Mouse (Mus musculus) limb, embryonic 12.5 days (tissue): ENCODE measurements at regions not wholly inside any gene's neighbourhood (a gene's known extent, or its start where the extent isn't known, plus 50 kb on each side); places are given as distances from the start of the nearest gene placed in this dataset.
A peak's percentile ranks its signal among the peaks of the same experiment; 100 is the strongest.

Experiments
- ATAC-seq: fragments of 200-750 bp; cut with Nextera tagmentation; 2 replicates; pipeline ENCODE4 v1.8.0; 2017; ENCODE audit warnings: low read depth, moderate TSS enrichment; ENCODE audit not compliant: insufficient number of reproducible peaks, insufficient read depth, low FRiP score, low TSS enrichment
- H3K27ac ChIP-seq: fragments of 300-500 bp; sonication (generic); 2 replicates; pipeline ENCODE4 v1.5.1; 2016; ENCODE audit warnings: mild to moderate bottlenecking, moderate library complexity
- H3K27me3 ChIP-seq: fragments of 300-500 bp; sonication (generic); 2 replicates; pipeline ENCODE4 v1.6.1; 2016; ENCODE audit warnings: mild to moderate bottlenecking, moderate library complexity
- H3K36me3 ChIP-seq: fragments of 300-500 bp; sonication (generic); 2 replicates; pipeline ENCODE4 v1.6.1; 2016; ENCODE audit warnings: mild to moderate bottlenecking, moderate library complexity
- H3K4me1 ChIP-seq: fragments of 300-500 bp; sonication (generic); replicated peaks from 2 replicates; pipeline ENCODE4 v1.6.1; 2016
- H3K4me2 ChIP-seq: fragments of 300-500 bp; sonication (generic); 2 replicates; pipeline ENCODE4 v1.6.1; 2016; ENCODE audit warnings: mild to moderate bottlenecking, moderate library complexity
- H3K4me3 ChIP-seq: fragments of 300-500 bp; sonication (generic); replicated peaks from 2 replicates; pipeline ENCODE4 v1.5.1; 2016; ENCODE audit warnings: mild to moderate bottlenecking
- H3K9ac ChIP-seq: fragments of 300-500 bp; sonication (generic); replicated peaks from 2 replicates; pipeline ENCODE4 v1.6.1; 2016; ENCODE audit warnings: mild to moderate bottlenecking, moderate library complexity
- H3K9me3 ChIP-seq: fragments of 300-500 bp; sonication (generic); 2 replicates; pipeline ENCODE4 v1.6.1; 2016; ENCODE audit warnings: mild to moderate bottlenecking, moderate library complexity
- WGBS: fragments of 180-500 bp; shearing (Covaris S2); methylation state at CpG from one replicate; pipeline ENCODE4 v1.1.7; 2016; 5-methylcytosine and 5-hydroxymethylcytosine counted together

- no peaks in the 10 kb centered on the region for H3K9me3 ChIP-seq
- ATAC-seq = peak; percentile 88
- WGBS = 2% methylated on average over 3 of the region's 3 CpGs
- H3K9ac ChIP-seq = no peak overlapping the region
- H3K4me3 ChIP-seq = no peak overlapping the region
- no peak overlapping the region for H3K4me2 ChIP-seq
- H3K4me1 ChIP-seq = peaks cover 18% of the 10 kb centered on the region
- no peaks in the 10 kb centered on the region for H3K27me3 ChIP-seq
- no peaks in the 10 kb centered on the region for H3K36me3 ChIP-seq
- H3K27ac ChIP-seq = peak overlapping the region; percentile 83
These were observed 74.0 kb downstream of the Calml3 start for GRCm38 (mm10) chr13:3729926-3730698.

- Histone ChIP-seq H3K4me3 (no peak overlapping the region), H3K4me1 (peaks cover 22% of the 10 kb centered on the region), H3K9me3 (no peaks in the 10 kb centered on the region), H3K27me3 (no peaks in the 10 kb centered on the region), H3K36me3 (no peaks in the 10 kb centered on the region), H3K9ac (no peak overlapping the region), H3K4me2 (no peak overlapping the region), H3K27ac (no peak overlapping the region)
- ATAC-seq = no peak
- WGBS = 90% methylated on average over 3 of the region's 3 CpGs
These were observed 75.2 kb downstream of the Calml3 start for GRCm38 (mm10) chr13:3728888-3729287.

DNA sequence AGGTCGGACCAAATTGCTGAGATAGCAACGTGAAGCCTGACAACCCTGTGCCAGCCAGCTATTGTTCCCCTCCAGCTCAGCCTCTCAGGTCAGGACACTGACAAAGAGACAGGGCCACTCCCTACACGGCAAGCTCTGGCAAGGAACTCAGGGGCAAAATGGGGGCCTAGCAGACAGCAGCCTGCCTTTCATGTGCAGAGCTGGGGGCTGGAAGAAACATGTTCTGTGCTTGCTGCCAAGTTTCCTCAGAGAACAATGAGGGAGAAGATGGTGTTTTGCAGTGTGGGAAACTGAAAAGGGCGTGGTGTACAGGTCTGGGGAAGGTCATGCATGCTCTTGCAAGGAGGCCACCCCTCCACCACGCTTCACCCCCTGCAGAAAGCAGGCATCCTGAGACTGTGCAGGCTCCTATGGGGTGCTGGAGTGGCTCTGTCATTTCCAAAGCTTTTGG is 77.8 kb downstream of the Calml3 start:
- Histone ChIP-seq H3K4me3 (no peak overlapping the region), H3K4me1 (peaks cover 19% of the 10 kb centered on the region), H3K9me3 (peaks cover 4% of the 10 kb centered on the region; the same call in 1 of the 2 replicates), H3K9ac (no peak overlapping the region), H3K27ac (no peak overlapping the region), H3K4me2 (no peak overlapping the region), H3K36me3 (no peaks in the 10 kb centered on the region), H3K27me3 (no peaks in the 10 kb centered on the region)
- ATAC-seq = 0 out of 2 replicates have a peak, but pooled peaks have one; percentile 23
- WGBS = 48% methylated on average over 5 of the region's 5 CpGs

GRCm38 (mm10) chr13:3725803-3726202 is 78.3 kb downstream of the Calml3 start:
- Histone ChIP-seq H3K9me3 (peaks cover 4% of the 10 kb centered on the region; the same call in 1 of the 2 replicates), H3K4me2 (no peak overlapping the region), H3K27ac (no peak overlapping the region), H3K27me3 (no peaks in the 10 kb centered on the region), H3K9ac (no peak overlapping the region), H3K36me3 (no peaks in the 10 kb centered on the region), H3K4me1 (peaks cover 14% of the 10 kb centered on the region), H3K4me3 (no peak overlapping the region)
- ATAC-seq = no peak
- WGBS = 89% methylated on average over 3 of the region's 3 CpGs

GRCm38 (mm10) chr13:3724313-3724712 is 79.8 kb downstream of the Calml3 start:
- Histone ChIP-seq H3K27me3 (no peaks in the 10 kb centered on the region), H3K9me3 (peaks cover 4% of the 10 kb centered on the region; the same call in 1 of the 2 replicates), H3K27ac (no peak overlapping the region), H3K9ac (no peak overlapping the region), H3K4me2 (no peak overlapping the region), H3K36me3 (no peaks in the 10 kb centered on the region), H3K4me3 (no peak overlapping the region), H3K4me1 (peaks cover 4% of the 10 kb centered on the region)
- WGBS = 71% methylated on average over 3 of the region's 3 CpGs
- no peak for ATAC-seq

DNA sequence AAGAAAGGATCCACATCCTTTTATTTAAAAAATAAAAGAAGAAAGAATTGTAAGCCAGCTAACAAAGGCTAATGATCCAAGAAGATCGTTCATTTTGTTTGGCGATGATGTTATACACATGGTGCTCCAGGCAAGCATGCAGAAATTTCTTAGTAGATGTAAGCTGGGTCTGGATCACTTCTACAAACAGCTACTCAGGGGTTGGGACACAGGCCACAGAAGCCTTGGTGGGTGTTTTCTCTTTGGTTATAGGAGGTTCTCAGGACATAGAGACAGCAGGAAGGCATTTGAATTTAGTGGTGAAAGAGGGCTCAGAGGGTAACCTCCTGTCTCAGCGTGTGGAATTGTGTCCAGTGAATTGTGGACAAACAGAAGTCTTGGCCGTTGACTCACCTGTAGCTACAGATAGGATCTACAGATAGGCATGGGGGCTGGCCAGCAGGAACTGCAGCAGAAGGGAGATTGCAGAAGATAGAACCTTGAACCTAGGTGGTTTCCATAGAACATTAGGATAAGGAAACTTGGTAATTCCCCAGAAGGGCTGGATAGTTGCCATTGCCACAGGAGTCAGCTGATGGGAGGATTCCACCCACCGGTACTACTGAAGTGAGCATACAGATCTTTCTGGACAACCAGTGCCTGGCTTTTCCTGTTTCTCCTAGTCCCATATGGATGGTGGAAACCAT is 80.5 kb downstream of the Calml3 start:
- no peak overlapping the region for H3K4me2 ChIP-seq
- H3K4me3 ChIP-seq = no peak overlapping the region
- H3K9me3 ChIP-seq = peaks cover 4% of the 10 kb centered on the region; the same call in 1 of the 2 replicates
- H3K27ac ChIP-seq = no peak overlapping the region
- H3K4me1 ChIP-seq = peaks cover 4% of the 10 kb centered on the region
- no peaks in the 10 kb centered on the region for H3K27me3 ChIP-seq
- H3K36me3 ChIP-seq = no peaks in the 10 kb centered on the region
- ATAC-seq = no peak
- 90% methylated on average over 5 of the region's 5 CpGs for WGBS
- H3K9ac ChIP-seq = no peak overlapping the region

DNA sequence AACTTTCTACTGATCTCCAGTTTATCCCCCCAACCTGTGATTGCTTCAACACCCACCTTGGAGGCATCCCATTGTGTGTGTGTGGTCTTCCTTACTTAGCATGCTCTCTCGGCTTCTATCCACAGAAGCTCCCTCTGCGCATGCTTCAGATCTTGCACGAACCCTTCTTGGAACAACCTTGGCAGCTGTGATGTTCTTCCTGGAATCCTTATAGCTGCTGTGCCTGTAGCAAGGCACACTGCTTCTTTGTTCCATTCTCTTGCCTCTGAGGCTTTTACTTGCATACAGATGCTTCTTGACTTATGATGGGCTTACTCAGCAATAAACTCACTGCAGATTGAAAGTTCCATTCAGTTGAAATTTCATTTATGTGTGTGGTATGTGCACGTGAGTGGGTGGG is 81.2 kb downstream of the Asb13 start:
- 0 out of 2 replicates have a peak overlapping the region, but pooled peaks have one; percentile 62 for H3K27ac ChIP-seq
- H3K4me1 ChIP-seq = peaks cover 37% of the 10 kb centered on the region
- no peak overlapping the region for H3K4me2 ChIP-seq

GRCm38 (mm10) chr13:3712497-3713160 is 78.8 kb downstream of the Asb13 start:
- ATAC-seq = peak; percentile 73
- H3K27ac ChIP-seq = peak overlapping the region; percentile 81
- H3K36me3 ChIP-seq = no peaks in the 10 kb centered on the region
- H3K9me3 ChIP-seq = 0 out of 2 replicates have a peak, but pooled peaks cover 6% of the 10 kb centered on the region
- no peak overlapping the region for H3K4me3 ChIP-seq
- H3K27me3 ChIP-seq = no peaks in the 10 kb centered on the region
- peaks cover 53% of the 10 kb centered on the region for H3K4me1 ChIP-seq
- H3K4me2 ChIP-seq = peak overlapping the region; percentile 31
- whole genome bisulfite sequencing = 5% methylated on average over 19 of the region's 19 CpGs
- H3K9ac ChIP-seq = no peak overlapping the region

More for the DNA sequence above, 81.2 kb downstream of the Asb13 start:
- 77% methylated on average over 4 of the region's 4 CpGs for WGBS
- H3K9me3 ChIP-seq = no peaks in the 10 kb centered on the region
- H3K9ac ChIP-seq = no peak overlapping the region
- no peak overlapping the region for H3K4me3 ChIP-seq
- no peaks in the 10 kb centered on the region for H3K36me3 ChIP-seq
- no peaks in the 10 kb centered on the region for H3K27me3 ChIP-seq
- no peak for ATAC-seq

DNA sequence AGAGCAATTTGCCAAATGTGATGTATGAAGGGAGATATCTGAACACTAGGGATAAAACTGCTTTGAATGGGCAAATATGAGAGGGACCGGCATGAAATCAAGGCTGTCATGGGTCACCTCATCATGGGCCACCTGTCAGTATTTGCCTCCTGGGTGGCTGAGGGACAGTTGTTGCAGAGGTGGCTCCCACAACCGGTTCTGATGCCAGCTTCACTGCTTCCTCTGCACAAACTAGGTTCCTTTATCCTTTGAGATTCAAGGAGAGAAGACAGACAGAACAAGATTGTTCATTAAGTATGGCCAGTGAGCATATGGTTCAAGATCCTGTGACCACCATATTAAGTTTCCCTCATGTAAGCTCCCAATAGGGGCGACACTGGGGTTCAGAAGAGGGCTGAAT is 78.3 kb downstream of the Asb13 start:
- no peak overlapping the region for H3K4me3 ChIP-seq
- H3K27ac ChIP-seq = peak overlapping the region; percentile 81
- ATAC-seq = no peak
- H3K4me2 ChIP-seq = peak overlapping the region; percentile 31
- H3K9me3 ChIP-seq = 0 out of 2 replicates have a peak, but pooled peaks cover 6% of the 10 kb centered on the region
- H3K4me1 ChIP-seq = peaks cover 53% of the 10 kb centered on the region
- H3K9ac ChIP-seq = no peak overlapping the region
- 16% methylated on average over 3 of the region's 3 CpGs for WGBS
- no peaks in the 10 kb centered on the region for H3K27me3 ChIP-seq
- no peaks in the 10 kb centered on the region for H3K36me3 ChIP-seq

GRCm38 (mm10) chr13:3709982-3710618 is 76.3 kb downstream of the Asb13 start:
- Histone ChIP-seq H3K4me1 (peaks cover 52% of the 10 kb centered on the region), H3K27ac (peak overlapping the region; percentile 88), H3K9ac (no peak overlapping the region), H3K9me3 (0 out of 2 replicates have a peak, but pooled peaks cover 6% of the 10 kb centered on the region), H3K4me3 (no peak overlapping the region), H3K36me3 (no peaks in the 10 kb centered on the region), H3K27me3 (no peaks in the 10 kb centered on the region), H3K4me2 (peak overlapping the region; percentile 38; the same call in 1 of the 2 replicates)
- 58% methylated on average over 7 of the region's 7 CpGs for WGBS
- ATAC-seq = no peak
